Mouse (Mus musculus) adrenal gland, postnatal 25 days (tissue): ENCODE data around the gene Xrcc3. TPM values are rescaled to one million over a fixed set of nuclear protein-coding genes. Genes with fewer than 3 reads are reported as not detected.

Source experiments
- DNase-seq: peaks from one replicate; pipeline ENCODE4 v3.0.0; 2021; ENCODE audit warnings: mixed read lengths
- total RNA-seq: library from RNA; stranded (reverse); gene quantifications from 2 replicates; pipeline ENCODE4 v1.2.3, GENCODE M21; 2021

Gene Xrcc3
- total RNA-seq, 1 experiment from 2014 or later = 17.7 TPM

DNA sequence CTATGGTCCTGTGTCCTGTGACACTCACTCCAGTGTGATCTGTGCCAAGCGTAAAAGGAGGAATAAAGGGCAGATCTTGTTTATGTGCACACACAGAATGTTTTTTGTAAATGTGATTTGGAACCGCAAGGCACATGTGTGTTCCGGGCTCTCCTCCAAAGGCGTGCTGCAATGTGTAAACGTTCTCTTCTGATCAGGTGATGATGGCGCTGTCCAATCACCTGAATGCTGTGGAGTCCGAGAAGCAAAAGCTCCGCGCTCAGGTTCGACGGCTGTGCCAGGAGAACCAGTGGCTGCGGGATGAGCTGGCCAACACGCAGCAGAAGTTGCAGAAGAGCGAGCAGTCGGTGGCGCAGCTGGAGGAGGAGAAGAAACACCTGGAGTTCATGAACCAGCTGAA is 39.5 kb downstream of the Xrcc3 start:
- DNase-seq = no peak

DNA sequence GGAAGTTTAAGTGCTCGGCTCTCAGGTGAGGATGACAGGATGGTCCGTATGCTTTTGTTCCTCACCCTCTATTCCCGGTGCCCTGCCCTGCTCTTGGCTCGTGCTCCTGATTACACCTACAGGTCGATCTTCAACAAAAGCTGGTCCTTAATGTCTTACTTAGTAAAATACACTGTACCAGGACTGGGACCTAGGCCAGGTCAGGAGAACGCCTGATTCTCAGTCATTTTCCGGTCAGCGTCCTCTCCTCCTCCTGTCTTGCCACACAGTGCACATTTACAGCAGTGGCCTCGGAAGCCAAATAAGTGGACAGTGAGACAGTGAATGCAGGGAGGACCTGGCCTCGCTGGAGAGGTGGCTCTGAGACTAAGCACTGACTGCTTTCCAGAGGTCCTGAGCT is 43.0 kb downstream of the Xrcc3 start:
- DNase-seq = no peak

DNA sequence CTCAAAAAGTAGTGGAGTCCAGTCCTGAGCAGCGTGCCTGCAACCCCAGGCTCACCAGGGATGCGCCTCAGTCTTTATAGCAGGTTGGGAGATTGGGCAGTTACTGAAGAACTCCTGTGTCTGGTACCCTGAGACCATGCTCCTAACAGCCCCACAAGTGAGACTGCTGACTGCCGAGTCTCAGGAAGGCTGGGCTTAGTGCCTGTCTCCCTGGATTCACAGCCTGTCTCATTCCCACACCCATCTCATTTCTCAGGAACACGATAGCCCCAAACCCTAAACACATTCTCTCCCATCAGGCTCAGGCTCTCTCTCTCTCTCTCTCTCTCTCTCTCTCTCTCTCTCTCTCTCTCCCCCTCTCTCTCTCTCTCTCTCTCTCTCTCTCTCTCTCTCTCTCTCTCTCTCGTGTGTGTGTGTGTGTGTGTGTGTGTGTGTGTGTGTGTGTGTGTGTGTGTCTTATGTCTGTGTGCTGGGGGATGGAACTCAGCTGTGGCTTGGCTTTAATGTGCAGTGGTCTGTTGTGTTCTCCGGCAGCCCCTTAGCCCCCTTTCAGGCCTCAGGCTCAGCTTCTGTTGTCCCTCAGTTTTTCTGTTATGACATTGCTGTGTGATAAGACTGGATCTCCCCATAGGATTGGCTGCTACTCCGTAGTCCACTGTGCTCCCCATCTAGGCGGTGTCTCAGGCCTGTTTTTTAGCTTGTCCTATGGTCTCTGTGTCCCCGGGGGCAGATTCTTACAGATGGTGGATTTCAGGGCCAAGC is 43.7 kb downstream of the Xrcc3 start:
- no peak for DNase-seq

DNA sequence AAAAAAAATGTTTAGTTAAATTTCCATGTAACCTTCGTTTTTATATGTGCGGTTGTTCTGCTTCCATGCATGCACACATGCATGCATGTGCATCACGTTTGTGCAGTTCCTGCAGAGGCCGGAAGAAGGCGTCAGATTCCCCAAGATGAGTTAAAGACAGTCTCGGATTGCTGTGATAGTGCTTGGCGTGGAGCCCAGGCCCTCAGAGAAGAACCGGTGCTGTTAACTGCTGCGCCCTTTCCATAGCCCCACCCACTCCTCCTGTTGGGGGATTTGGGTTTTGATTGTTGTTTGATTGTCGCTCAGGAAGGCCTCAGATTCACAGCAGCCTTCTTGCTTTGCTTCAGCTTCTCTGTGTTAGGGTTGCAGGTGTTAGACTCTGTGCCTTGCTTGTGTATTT is 44.4 kb downstream of the Xrcc3 start:
- DNase-seq = peak; percentile 50

DNA sequence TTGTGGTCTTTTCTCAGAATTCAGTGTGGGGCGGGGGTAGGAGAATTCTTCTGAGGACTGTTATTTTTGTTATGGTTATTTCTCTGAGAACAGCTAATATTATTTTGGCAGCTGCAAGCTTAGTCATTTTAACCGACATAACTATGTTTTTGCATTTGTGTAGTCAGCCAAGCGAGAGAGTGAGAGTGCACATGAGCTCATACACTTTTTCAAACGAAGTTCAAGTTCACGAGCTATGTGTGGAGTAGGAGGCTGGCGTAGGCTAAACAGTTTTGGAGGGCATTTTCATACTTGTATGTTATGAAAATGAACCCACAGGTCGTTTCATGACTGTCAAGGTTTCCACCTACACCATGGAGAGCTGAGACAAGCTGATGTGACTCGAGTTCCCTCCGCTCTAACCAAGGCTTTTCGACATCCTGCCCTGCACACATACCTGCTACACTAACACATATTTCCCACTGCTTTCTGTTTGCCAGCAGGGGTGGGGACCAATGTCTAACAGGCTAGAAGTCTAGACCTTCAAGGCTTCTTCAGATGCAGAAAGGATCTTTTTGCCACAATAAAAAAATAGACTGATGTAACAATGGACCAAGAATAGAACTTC is 45.2 kb downstream of the Xrcc3 start:
- DNase-seq = no peak

DNA sequence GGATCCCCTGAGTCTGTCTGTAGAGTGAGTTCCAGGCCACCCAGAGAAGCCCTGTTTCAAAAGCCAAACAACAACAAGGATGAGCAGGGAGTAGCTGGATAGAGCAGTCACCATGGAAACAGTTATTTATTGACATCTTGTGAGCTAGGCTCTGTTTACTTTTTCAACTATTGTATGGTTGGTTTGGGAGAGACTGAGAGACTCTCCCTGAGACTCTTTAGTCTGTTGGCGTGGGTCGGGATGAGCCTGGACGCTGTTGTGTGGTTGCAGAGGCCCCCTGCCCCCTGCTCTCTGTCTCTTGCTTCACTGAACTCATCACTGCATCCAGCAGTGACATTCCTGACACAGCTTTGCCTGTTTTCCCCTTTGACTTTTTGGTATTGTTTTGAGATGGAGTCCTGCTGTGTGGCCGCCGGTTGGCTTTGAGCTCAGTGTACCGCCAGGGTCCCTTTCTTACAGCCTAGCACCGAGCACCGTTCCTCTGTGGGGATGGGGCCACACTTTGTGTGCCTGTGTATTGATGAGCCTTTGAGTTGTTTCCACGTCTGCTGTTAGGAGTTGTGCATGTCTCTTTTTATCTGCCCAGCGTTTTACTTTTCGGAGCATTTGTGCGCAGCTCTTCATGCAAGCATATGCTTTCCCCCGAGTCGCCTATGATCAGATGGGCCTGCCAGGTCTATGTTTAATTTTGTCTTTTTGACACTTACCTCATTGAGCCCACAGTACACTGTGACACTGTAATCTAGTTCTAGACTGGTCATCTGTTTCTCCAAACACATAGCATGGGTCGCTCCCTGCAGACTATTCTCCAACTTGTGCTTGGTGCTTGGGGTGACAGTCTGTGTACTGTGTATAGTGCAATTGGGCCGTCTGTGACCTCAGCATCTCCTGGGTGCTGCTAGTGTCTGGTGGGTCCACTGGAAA is 47.1 kb downstream of the Xrcc3 start:
- DNase-seq = no peak

DNA sequence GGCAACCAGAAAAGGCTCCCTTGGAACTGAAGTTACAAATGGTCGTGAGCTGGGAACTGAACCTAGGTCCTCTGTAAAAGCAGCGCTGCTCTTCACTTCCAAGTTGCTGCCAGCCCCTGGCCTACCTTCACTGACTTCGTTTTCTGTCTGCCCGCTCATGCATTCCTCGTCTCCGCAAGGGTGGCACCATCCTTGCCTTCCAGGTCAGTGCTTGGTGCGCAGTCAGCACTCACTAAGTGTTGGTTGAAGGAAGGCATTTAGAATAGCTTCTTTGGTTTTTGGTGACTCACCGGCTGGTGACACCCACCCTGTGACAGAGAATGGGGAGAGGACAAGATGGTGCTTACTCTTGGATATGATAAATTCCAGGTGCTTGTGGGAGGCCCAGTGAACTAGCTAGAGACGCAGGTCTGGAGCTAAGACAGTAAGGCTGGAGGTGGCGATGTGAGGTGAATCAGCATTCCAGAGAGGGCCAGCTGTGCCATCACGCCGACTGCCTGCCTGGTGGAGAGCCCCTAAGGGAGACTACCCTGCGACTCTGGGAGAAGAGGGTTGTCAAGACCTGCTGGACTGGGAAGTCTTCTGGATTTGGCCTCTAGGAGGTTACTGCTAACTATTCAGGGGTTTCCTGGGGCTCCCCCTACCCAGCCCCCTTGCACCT is 50.9 kb downstream of the Xrcc3 start:
- DNase-seq = no peak

DNA sequence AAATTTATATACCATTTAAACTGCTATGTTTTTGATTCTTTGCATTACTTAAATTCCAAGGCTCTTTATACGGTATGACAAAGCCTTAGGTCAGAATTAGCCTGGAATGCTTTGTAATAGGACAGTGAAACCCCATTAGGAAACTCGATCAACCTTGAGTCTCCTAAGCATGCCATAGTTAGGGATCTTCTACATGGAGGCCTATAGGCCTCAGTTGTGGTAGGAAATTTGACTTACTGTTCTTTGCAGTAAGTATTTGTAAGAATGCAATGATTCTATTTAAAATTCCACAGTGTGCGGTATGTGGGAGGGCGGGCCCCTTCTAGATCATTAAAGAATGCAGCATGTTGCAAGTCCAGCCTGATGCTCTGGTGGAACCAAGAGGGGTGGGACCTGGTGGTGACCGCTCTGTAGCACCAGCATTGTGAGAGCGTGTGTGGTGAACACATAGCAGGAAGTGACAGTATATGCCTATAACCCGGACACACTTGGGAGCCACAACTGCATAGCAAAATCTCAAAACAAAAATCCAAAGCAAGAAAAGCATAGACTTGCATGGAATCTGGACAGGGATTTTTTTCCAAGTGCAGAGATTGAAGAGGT is 53.3 kb downstream of the Xrcc3 start:
- DNase-seq = no peak

DNA sequence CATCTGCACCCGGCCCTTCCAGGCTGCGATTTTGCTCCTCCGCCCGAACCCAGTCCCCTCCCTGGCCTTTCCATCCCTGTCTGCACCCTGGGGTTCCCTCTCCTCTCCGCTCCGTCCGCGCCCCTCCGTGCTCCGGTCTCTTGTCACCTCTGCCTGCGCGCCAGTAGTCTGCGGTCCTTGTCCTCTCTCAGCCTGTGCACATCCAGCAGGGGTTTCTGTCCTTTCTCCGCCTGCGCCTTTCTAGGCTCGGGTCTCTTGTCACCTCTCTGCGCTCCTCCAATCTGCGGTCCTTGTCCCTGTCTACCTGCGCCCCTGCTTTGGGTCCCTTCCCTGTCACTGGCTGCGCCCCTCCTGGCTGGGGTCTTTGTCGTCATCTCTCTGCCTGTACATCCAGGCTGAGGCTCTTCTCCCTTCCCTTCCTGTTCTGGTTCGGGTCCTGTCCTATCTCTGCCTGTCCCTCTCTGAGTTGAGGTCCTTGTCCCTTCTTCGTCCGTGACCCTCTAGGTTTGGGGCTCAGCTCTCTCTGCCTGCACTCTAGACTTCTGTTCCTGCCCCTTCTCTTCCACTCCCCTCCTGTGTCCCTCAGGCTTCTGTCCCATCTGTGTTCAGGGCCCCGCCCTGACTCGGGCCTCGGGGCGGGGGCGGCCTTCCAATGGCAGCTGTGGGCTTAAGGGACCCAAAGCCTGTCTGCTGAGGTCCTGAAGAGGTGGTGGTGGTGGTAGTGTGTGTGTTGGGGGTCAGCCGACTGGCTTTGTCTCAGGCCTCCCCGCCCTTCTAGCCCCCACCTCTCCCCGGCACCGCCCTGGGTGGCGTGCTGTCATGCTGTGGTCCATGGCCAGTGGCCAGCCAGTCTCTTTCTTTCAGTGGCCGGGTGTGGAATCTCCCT is 54.3 kb downstream of the Xrcc3 start:
- peak; percentile 61 for DNase-seq

DNA sequence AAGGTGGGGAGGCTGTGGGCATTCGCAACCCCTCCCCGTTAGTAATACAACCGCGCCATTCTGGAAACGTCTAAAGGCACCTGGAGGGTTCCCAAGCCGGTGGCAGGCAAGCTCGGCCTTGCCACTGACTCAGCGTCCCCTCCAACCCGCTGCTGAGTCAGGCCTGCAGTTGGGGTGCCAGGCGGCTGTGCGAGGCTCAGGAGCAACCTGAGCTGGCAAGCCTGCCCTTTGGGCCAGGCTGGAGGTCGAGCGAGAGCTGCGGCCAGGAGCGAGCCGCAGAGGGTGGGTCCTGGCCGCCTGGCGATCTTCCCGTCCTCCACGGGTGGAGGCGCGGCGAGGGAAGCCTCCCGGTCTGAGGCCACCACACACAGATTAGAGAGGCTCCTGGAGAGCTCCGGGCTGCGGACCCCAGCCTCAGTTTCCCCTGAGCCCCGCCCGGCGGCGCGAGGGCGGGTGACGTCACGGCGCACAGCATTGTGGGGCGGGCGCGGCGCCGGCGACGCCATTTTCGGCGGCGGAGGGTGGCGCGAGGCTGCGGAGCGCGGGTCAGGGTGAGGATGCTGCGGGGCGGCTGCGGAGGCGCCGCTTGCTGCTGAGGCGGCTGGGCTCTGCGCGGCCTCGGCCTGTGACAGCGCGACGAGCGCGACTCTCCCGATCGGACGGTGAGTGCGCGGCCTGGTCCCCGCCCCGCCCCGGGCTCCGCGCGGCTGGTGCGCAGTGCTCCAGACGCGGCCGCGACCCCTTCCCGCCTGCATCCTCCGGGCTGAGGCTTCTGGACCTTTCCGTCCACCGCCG is 55.1 kb downstream of the Xrcc3 start, which contains the start of gene Klc1:
TSS of gene Klc1 (plus strand) at position 469 of the 795 bp plus-strand sequence.
- DNase-seq = peak; percentile 83

DNA sequence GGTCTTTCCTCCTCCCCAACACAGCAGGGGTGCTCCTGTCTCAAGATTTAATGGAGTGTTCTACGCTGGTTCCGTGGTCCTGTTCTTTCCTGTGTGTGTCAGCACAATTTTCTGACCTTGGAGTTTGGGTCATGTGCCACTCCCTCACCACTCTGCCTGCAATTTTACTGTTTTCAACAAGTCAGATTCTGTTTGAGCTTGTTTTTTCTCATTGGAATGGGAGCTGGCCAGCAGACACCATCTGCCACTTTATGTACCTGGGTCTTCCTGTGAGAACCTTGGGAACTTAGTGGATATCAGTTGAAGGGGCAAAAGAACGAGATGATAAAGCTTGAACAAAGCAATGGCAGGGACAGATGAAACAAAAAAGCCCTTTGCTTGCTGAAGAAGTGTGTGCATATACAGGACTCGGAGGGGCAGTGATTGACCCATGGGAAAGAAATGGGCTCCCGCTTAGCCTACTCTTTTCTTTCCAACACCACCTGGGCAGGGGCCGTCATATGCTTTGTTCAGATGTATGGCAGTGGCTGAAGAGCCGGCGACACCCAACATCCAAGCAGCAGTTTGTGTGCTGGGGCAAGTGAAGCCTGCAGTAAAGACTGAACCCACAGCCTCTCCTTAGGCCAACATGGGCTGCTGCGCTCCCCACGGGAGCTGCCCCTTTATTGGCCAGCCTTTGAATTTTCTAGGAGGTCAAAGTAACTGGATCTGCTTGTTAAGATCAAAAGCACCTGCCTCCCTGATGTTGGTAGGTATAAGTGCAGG is 55.9 kb downstream of the Xrcc3 start:
- DNase-seq = no peak

DNA sequence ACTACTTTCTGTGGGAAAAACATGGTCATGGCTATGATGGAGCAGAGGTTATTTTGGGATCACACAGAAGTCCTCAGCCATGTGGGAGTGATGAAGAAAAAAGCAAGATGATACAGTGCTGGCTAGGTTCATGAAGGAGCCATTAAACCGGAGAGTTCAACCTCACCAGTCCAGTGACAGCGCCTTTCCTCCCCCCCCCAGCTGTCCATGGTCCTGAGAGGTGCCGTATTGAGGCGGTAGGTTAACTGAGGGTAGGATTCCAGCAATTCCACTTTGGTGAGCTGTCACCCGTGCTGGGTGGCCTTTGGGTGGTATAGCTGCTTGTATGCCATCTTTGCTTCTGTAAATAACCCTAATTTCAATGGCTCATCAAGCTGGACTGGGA is 57.0 kb downstream of the Xrcc3 start:
- DNase-seq = no peak

DNA sequence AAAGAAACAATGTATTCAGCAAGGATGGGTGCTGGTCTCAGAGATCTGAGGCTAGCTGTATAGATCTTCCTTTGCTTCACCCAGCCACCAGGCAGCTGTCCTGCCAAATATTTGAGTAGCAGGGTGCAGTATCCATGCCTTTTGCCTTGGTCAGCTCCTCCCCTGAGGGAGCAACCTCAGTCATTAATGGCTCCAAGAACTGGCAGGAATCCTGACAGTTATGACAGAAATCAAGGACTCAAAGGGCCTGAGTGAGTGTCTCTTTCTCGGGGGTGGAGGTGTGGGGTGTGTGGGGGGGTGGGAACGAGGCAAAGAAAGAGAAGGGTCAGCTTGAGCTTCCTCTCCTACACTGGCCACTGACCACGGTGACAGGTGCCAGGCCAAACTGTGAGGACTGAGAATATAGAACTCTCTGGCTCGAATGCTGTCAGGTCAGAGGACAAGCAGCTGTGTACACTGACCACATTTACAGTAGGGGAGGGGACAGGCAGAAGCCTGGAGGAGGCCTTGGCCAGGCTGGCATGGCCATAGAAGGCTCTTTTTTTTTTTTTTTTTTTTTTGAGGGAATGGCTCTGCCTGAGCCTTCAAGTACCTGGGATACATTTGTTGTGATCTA is 57.5 kb downstream of the Xrcc3 start:
- DNase-seq = no peak

DNA sequence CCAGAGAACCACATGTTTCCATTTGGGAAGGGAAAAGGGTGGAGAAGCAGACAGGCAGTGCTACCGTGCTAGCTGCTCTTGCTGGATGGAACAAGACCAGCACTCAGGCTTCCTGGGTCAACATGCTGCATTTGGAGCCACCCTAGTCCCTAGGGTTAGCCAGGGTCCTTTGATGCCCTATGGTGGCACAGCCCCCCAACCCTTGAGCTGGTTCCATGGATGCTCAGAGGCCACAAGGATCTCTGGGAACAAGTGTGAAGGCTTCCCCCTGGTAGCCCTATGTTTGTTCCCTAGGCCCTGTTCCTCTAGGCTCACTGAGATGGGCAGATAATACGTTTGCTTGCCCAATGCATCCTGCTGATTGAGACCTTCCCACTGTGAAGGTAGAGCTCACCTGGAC is 58.4 kb downstream of the Xrcc3 start:
- DNase-seq = no peak

DNA sequence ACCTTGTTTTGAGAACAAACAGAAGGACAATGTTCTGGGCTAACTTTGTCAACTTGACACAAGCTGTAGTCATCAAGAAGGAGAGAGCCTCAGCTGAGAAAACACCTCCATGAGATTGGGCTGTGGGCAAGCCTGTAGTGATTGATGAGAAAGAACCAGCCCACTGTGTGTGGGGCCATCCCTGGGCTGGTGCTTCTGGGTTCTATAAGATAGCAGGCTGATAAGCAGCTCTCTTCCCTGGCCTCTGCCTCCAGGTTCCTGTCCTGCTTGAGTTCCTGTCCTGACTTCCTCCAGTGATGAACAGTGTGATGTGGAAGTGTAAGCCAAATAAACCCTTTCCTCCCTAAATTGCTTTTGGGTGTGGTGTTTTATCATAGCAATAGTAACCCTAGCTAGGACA is 59.0 kb downstream of the Xrcc3 start:
- no peak for DNase-seq

DNA sequence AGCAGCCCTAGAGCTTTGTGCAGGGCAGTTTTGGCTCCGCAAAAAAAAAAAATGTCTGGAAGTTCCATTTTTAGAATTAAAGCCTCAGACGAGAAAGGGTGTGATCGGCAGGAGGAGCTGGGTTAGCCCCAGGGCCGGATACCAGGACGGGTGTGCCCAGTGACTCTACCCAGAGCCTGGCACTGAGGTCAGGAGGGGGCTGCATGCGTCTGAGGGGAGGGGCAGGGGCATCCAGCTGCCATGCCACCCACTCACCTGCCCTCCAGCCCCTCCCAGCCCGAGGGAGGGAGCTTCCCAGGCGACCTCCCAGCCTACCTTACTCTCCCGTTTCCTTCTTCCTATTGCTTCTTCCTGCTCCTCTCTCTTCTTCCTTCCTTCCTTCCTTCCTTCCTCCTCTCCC is 60.3 kb downstream of the Xrcc3 start:
- no peak for DNase-seq
